Mouse (Mus musculus): ENCODE data around the gene Stard9. TPM values are rescaled to one million over a fixed set of nuclear protein-coding genes. Genes with fewer than 3 reads are reported as not detected.

The Stard9 gene
- total and polyA plus RNA-seq, 3 experiments, result 0.50 to 1.1 TPM; not detected in 1

GRCm38 (mm10) chr2:120720821-120721220, 91.9 kb downstream of the Stard9 start:
- no peaks in the 10 kb centered on the region for H3K9me3 ChIP-seq (replicated peaks; ENCODE audit: insufficient read depth, low read length)
- no peak overlapping the region for H3K27ac ChIP-seq (ENCODE audit: control insufficient read depth, low read depth, low read length)
- H3K4me3 ChIP-seq (ENCODE audit: control insufficient read depth in 1 of 2, insufficient read depth in 1 of 2, low read depth in 2 of 2, low read length in 2 of 2), result no peak overlapping the region
- no peaks in the 10 kb centered on the region for H3K79me2 ChIP-seq (ENCODE audit: control insufficient read depth, insufficient read depth, low read length, poor library complexity)
- TF ChIP-seq ETS1 (IDR thresholded peaks at IDR 0.05; ENCODE audit: low read depth, low read length) (no peak), RCOR1 (IDR thresholded peaks at IDR 0.05; ENCODE audit: low read depth, low read length) (no peak), MAZ (IDR thresholded peaks at IDR 0.05; ENCODE audit: low read depth, low read length) (no peak)
- H3K4me1 ChIP-seq (ENCODE audit: control insufficient read depth in 1 of 2, insufficient read depth in 2 of 2, low read length in 2 of 2), result no peaks in the 10 kb centered on the region
- no peaks in the 10 kb centered on the region for H3K27me3 ChIP-seq (ENCODE audit: control insufficient read depth in 1 of 2, insufficient read depth in 2 of 2, low read length in 2 of 2)
- H3K36me3 ChIP-seq (ENCODE audit: control insufficient read depth in 1 of 2, insufficient read depth in 2 of 2, low read length in 2 of 2), result peaks cover 0 to 12% of the 10 kb centered on the region in 2 experiments; a peak in 2 of 4 replicates
- no peak for DNase-seq (ENCODE audit: low read depth, low spot score)
- H3K9ac ChIP-seq (ENCODE audit: control insufficient read depth, low read depth, low read length, poor library complexity, severe bottlenecking), result no peak overlapping the region

GRCm38 (mm10) chr2:120721911-120722310, 93.0 kb downstream of the Stard9 start:
- Histone ChIP-seq H3K9me3 (replicated peaks; ENCODE audit: insufficient read depth, low read length) (no peaks in the 10 kb centered on the region), H3K27ac (ENCODE audit: control insufficient read depth, low read depth, low read length) (no peak overlapping the region), H3K79me2 (ENCODE audit: control insufficient read depth, insufficient read depth, low read length, poor library complexity) (no peaks in the 10 kb centered on the region), H3K27me3 (ENCODE audit: control insufficient read depth in 1 of 2, insufficient read depth in 2 of 2, low read length in 2 of 2) (no peaks in the 10 kb centered on the region), H3K4me3 (ENCODE audit: control insufficient read depth in 1 of 2, insufficient read depth in 1 of 2, low read depth in 2 of 2, low read length in 2 of 2) (no peak overlapping the region), H3K9ac (ENCODE audit: control insufficient read depth, low read depth, low read length, poor library complexity, severe bottlenecking) (no peak overlapping the region), H3K4me1 (ENCODE audit: control insufficient read depth in 1 of 2, insufficient read depth in 2 of 2, low read length in 2 of 2) (no peaks in the 10 kb centered on the region), H3K36me3 (ENCODE audit: control insufficient read depth in 1 of 2, insufficient read depth in 2 of 2, low read length in 2 of 2) (peaks cover 0 to 11% of the 10 kb centered on the region in 2 experiments; a peak in 2 of 4 replicates)
- no peak for TF ChIP-seq POLR2A (IDR thresholded peaks at IDR 0.05; ENCODE audit: control insufficient read depth in 1 of 2, insufficient read depth in 1 of 2, low read depth in 1 of 2, low read length in 2 of 2, poor library complexity in 1 of 2)
- TF ChIP-seq KAT2A (conservative IDR thresholded peaks at IDR 0.05; ENCODE audit: low read depth, low read length), result no peak
- TF ChIP-seq MAX (IDR thresholded peaks at IDR 0.05; ENCODE audit: low read length), result no peak
- TF ChIP-seq TCF12 (IDR thresholded peaks at IDR 0.05; ENCODE audit: low read depth, low read length), result no peak
- no peak for TF ChIP-seq ELF1 (IDR thresholded peaks at IDR 0.05; ENCODE audit: low read depth, low read length)
- TF ChIP-seq RAD21 (IDR thresholded peaks at IDR 0.05; ENCODE audit: low read depth, low read length), result no peak
- TF ChIP-seq MEF2A (IDR thresholded peaks at IDR 0.05; ENCODE audit: extremely low read depth, insufficient replicate concordance, low read depth, low read length, poor library complexity, severe bottlenecking), result no peak
- no peak for TF ChIP-seq SMC3 (IDR thresholded peaks at IDR 0.05; ENCODE audit: low read depth, low read length)
- no peak for TF ChIP-seq ETS1 (IDR thresholded peaks at IDR 0.05; ENCODE audit: low read depth, low read length)
- DNase-seq (ENCODE audit: low read depth, low spot score), result no peak

DNA sequence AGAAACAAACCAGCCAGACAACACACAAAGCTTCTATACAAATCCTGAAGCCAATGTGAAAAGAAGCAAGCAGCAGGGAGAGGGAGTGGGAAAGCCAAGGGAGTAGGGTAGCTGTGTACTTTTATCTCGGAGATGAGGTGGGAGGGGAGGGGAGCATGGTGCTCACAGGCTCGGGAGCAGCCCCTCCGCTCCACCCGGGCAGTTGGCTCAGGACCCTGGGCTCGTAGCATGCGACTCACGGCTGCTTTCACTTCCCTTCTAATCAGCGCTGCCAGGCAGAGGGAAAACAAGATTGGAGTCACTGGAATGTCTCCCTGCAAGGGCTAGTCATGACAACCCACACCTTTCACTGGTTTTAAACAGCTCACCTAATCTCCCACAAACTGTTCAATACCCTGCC, 93.6 kb downstream of the Stard9 start:
- H3K36me3 ChIP-seq (ENCODE audit: control insufficient read depth in 1 of 2, insufficient read depth in 2 of 2, low read length in 2 of 2), result peaks cover 0 to 11% of the 10 kb centered on the region in 2 experiments; a peak in 2 of 4 replicates
- H3K4me3 ChIP-seq (ENCODE audit: control insufficient read depth in 1 of 2, insufficient read depth in 1 of 2, low read depth in 2 of 2, low read length in 2 of 2), result no peak overlapping the region
- H3K79me2 ChIP-seq (ENCODE audit: control insufficient read depth, insufficient read depth, low read length, poor library complexity), result no peaks in the 10 kb centered on the region
- H3K27me3 ChIP-seq (ENCODE audit: control insufficient read depth in 1 of 2, insufficient read depth in 2 of 2, low read length in 2 of 2), result no peaks in the 10 kb centered on the region
- H3K27ac ChIP-seq (ENCODE audit: control insufficient read depth, low read depth, low read length), result no peak overlapping the region
- H3K9me3 ChIP-seq (replicated peaks; ENCODE audit: insufficient read depth, low read length), result no peaks in the 10 kb centered on the region
- no peaks in the 10 kb centered on the region for H3K4me1 ChIP-seq (ENCODE audit: control insufficient read depth in 1 of 2, insufficient read depth in 2 of 2, low read length in 2 of 2)
- H3K9ac ChIP-seq (ENCODE audit: control insufficient read depth, low read depth, low read length, poor library complexity, severe bottlenecking), result no peak overlapping the region
- TF ChIP-seq USF1 (IDR thresholded peaks at IDR 0.05; ENCODE audit: low read depth, low read length) (no peak), MAFK (IDR thresholded peaks at IDR 0.05; ENCODE audit: borderline replicate concordance, low read depth, low read length) (no peak), MAZ (IDR thresholded peaks at IDR 0.05; ENCODE audit: low read depth, low read length) (no peak), E2F4 (IDR thresholded peaks at IDR 0.05; ENCODE audit: borderline replicate concordance, low read depth, low read length) (no peak), ETS1 (IDR thresholded peaks at IDR 0.05; ENCODE audit: low read depth, low read length) (no peak), GATA1 (IDR thresholded peaks at IDR 0.05; ENCODE audit: low read depth, low read length) (no peak), POLR2AphosphoS5 (IDR thresholded peaks at IDR 0.05; ENCODE audit: borderline replicate concordance, low read depth, low read length) (no peak), ZKSCAN1 (IDR thresholded peaks at IDR 0.05; ENCODE audit: low read depth, low read length) (no peak), MEF2A (IDR thresholded peaks at IDR 0.05; ENCODE audit: extremely low read depth, insufficient replicate concordance, low read depth, low read length, poor library complexity, severe bottlenecking) (no peak), RCOR1 (IDR thresholded peaks at IDR 0.05; ENCODE audit: low read depth, low read length) (no peak), TCF12 (IDR thresholded peaks at IDR 0.05; ENCODE audit: low read depth, low read length) (no peak)
- DNase-seq (ENCODE audit: low read depth, low spot score), result no peak
